Mouse (Mus musculus) kidney, adult 8-10 months (tissue): ENCODE results near the gene Camk2g.

Experiments used
- DNase-seq, 2 experiments: peaks; one replicate each; pipeline ENCODE4 v3.0.0; 2022

The Camk2g gene

GRCm38 (mm10) chr14:20700362-20700761 is 93.5 kb downstream of the Camk2g start:
- no peak for DNase-seq

- DNase-seq = no peak
These were observed 95.4 kb downstream of the Camk2g start for GRCm38 (mm10) chr14:20698515-20698914.

DNA sequence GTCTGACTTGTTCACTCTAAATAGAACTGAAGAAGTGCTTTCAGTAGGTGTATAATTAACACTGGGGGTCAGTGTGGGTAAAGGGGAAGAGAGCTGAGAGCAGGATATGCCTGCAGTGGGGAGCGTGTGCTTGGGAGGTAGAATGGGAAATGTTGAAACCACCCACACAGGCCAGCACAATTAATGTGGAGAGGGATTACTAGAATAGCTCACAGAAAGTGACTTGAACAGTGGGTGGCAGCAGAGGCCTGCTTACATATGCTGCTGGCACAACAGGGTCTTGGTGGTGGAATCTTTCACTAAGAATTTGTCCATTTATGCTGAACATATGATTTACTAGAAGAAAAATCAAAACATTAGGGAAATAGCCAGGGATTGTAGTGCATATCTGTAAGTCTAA is 96.9 kb downstream of the Camk2g start:
- peak in 1 of 2 experiments; percentile 39 for DNase-seq

DNA sequence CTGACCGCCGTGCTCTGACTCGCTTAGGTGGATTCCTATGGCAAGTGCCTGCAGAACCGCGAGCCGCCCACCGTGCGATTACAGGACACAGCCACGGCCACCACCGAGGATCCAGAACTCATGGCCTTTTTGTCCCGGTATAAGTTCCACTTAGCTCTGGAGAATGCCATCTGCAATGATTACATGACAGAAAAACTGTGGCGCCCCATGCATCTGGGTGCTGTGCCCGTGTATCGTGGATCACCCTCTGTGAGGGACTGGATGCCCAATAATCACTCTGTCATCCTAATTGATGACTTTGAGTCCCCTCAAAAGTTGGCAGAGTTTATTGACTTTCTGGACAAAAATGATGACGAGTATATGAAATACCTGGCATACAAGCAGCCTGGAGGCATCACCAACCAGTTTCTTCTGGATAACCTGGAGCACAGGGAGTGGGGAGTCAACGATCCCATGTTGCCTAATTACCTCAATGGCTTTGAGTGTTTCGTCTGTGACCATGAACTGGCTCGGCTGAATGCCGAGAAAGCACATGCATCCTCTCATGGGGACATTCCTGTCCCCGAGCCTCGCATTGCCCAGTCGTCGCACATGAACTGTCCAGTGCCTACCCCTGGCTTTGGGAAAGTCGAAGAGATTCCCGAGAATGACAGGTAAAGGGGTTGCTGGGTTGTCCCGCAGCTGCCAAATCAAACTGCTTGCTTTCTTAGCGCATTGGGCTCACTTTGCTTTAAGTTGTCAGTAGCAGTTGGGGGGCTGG is 97.9 kb downstream of the Camk2g start:
- DNase-seq = no peak

- DNase-seq = peak; percentile 69 to 70
These were observed 98.8 kb downstream of the Camk2g start, which contains the start of gene Fut11 for GRCm38 (mm10) chr14:20694884-20695760. TSS of gene Fut11 (plus strand) at chr14:20694968.

GRCm38 (mm10) chr14:20694185-20694883 is 99.6 kb downstream of the Camk2g start:
- DNase-seq = no peak

DNA sequence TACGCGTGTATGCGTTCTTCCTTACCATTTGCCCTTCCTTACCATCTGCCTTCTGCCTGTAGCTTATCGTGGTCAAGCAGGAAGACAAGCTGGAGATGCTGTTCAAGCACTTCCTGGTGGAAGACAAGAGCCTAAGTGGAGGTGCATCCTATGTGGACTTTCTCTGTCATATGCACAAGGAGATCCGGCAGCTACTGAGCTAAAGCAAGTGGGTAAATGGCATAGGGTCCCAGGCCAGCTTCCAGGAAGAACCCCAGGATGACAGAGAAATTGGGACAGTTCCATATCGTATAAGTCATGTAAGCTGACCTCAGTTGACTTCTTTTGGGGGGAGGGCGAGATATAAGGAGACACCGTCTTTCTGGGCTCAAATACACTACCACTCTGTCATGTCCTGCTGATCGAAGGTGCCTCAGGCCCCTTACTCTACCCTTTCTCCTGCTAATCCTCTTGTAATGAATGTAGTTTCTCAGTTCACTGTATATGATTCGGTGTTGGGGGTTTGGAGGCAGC is 100.2 kb downstream of the Camk2g start:
- no peak for DNase-seq

DNA sequence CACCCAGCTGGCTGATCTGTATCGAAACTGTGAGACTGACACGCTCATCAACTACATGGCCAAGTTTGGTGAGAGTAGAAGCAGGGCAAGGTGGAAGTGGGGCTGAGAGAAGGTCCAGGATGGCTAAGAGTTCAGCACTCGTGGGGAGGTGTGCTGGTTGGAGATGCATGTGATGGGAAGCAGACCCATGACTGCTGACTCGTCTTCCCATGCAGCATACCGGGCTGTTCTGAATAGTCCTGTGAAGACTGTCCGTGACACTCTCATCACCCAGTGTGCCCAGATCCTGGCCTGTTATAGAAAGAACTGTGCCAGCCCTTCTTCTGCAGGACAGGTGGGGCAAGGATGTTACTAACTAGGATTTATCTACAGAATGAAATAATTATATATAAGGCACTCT is 102.1 kb downstream of the Camk2g start:
- DNase-seq = no peak

DNA sequence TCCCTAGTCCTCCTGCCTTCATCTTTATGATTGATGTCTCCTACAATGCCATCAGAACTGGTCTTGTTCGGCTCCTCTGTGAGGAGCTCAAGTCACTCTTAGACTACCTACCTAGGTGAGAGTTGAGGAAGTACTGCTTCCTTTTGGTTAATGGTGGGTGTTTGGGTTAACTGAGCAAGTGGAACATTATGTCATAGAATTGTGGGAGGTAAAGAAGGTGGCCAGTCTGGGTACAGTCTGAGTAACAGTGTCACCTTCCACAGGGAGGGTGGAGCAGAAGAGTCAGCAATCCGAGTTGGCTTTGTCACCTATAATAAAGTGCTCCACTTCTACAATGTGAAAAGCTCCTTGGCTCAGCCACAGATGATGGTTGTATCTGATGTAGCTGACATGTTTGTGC is 104.9 kb downstream of the Camk2g start:
- no peak for DNase-seq

DNA sequence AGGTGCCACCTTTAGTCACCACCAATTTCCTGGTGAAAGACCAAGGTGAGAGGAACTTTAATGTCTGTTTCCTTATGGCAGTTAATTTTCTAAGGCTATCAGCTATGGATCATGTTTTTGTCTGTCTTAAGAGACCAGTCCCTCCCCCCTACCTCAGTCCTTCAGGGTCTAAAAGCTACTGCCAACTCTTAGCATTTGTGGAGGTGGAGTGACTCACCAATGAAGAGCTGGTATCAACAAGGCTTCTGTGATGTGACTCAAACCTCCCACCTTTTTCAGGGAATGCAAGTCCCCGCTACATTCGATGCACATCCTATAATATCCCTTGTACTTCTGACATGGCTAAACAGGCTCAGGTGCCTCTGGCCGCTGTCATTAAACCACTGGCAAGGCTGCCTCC is 107.3 kb downstream of the Camk2g start:
- no peak for DNase-seq
